Mouse (Mus musculus): Measurements from ENCODE around the gene R3hdm2.

Gene R3hdm2

GRCm38 (mm10) chr10:127542720-127543119 lies 162.6 kb downstream of the R3hdm2 start:
- no peak for DNase-seq (ENCODE audit: low spot score in 2 of 2)

DNA sequence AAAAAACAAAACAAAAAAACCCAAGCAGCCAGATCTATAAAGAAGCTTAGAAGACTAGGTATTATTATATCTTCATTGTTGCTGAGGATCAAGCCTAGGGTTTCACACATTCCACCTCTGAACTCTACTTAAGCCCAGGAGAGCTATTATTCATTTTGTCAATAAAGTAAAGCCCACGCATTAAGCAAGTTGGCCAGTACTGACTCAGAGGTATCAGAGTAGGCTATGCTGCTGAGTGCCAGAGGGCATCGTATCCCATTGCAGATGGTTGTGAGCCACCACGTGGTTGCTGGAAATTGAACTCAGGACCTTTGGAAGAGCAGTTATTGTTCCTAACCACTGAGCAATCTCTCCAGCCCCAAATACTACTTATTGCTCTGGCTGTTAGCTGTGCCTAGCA lies 163.8 kb downstream of the R3hdm2 start:
- no peak for DNase-seq (ENCODE audit: low spot score in 2 of 2)

- DNase-seq (ENCODE audit: low spot score in 2 of 2) = no peak
Measured at GRCm38 (mm10) chr10:127544375-127544774, 164.2 kb downstream of the R3hdm2 start.

GRCm38 (mm10) chr10:127546505-127546904 lies 166.4 kb downstream of the R3hdm2 start:
- no peak for DNase-seq (ENCODE audit: low spot score in 2 of 2)

- DNase-seq (ENCODE audit: low spot score in 2 of 2) = no peak
Measured at GRCm38 (mm10) chr10:127548236-127548635, 168.1 kb downstream of the R3hdm2 start.
